In genomic region chr5:65069872-65070271, GRCm38 (mm10) we compare ENCODE assay signal across 25 mouse cellular contexts. TPM values are rescaled to one million over a fixed set of nuclear protein-coding genes. Genes with fewer than 3 reads are reported as not detected.
DNase-seq lines count a peak whose midpoint lies in the region; ATAC-seq and TF ChIP-seq lines count a peak whose summit lies in the region.
"Had no signal": no experiment of that assay in that cellular context is flagged by ENCODE, and none has a peak within 500 bp of the region (broad histone marks: within the 10 kb centered on the region; RNA-seq: fewer than 3 reads in every experiment).

No protein-coding gene starts in this region.

- in situ Hi-C loops in ES-E14 (cut with MboI; ENCODE audit: low sequenced_read_pairs in 2 of 2, unreplicated experiment in 2 of 2): no loop called here

- 59% methylated on average over 11 of the region's 11 CpGs for WGBS in hindbrain, embryonic 16.5 days
- 74% methylated on average over 11 of the region's 11 CpGs for WGBS in hindbrain, embryonic 11.5 days
- WGBS in limb, embryonic 12.5 days: 23% methylated on average over 11 of the region's 11 CpGs
- 54% methylated on average over 11 of the region's 11 CpGs for WGBS in neural tube, embryonic 15.5 days
- WGBS in cerebellum, adult 2 months: 91% methylated on average over 11 of the region's 11 CpGs
- 71% methylated on average over 11 of the region's 11 CpGs for WGBS in liver, embryonic 11.5 days

- TF ChIP-seq POLR2A in cerebellum, adult 2 months (IDR thresholded peaks at IDR 0.05; ENCODE audit: borderline replicate concordance, insufficient read depth, low read length): no peak

- H3K36me3 ChIP-seq in hindbrain, embryonic 16.5 days (ENCODE audit: control insufficient read depth, insufficient read depth, low read length): no peaks in the 10 kb centered on the region
- no peaks in the 10 kb centered on the region for H3K36me3 ChIP-seq in hindbrain, embryonic 11.5 days (ENCODE audit: control insufficient read depth, insufficient read depth, low read length)
- H3K36me3 ChIP-seq in ES-E14 (ENCODE audit: control insufficient read depth, insufficient read depth, low read length, poor library complexity, severe bottlenecking): no peaks in the 10 kb centered on the region
- H3K36me3 ChIP-seq in limb, embryonic 12.5 days: no peaks in the 10 kb centered on the region
- no peaks in the 10 kb centered on the region for H3K36me3 ChIP-seq in neural tube, embryonic 15.5 days
- no peaks in the 10 kb centered on the region for H3K36me3 ChIP-seq in liver, embryonic 11.5 days (ENCODE audit: control insufficient read depth, insufficient read depth, low read length)
- H3K36me3 ChIP-seq: embryonic facial prominence, embryonic 10.5 days; heart, embryonic 13.5 days; midbrain, embryonic 12.5 days had no signal

- no peak for DNase-seq in hindbrain, embryonic 11.5 days (ENCODE audit: low spot score)
- no peak for DNase-seq in ES-E14 (ENCODE audit: low read depth, low spot score)
- DNase-seq in cerebellum, adult 2 months: no peak
- no peak for DNase-seq in liver, embryonic 11.5 days (ENCODE audit: low spot score)
- DNase-seq: adrenal gland, postnatal 25 days; cerebellum, adult 11 months; cerebellum, postnatal 10 days; forebrain, postnatal 0 days; gastrocnemius, postnatal 14 days; heart, adult 2 months; heart, postnatal 14 days; kidney, adult 11 months; layer of hippocampus, adult 9-11 months; liver, postnatal 0 days had no signal

- no peak for ATAC-seq in hindbrain, embryonic 16.5 days
- ATAC-seq in hindbrain, embryonic 11.5 days (ENCODE audit: low FRiP score): no peak
- no peak for ATAC-seq in limb, embryonic 12.5 days (ENCODE audit: insufficient number of reproducible peaks, insufficient read depth, low FRiP score, low TSS enrichment, low read depth)
- ATAC-seq in neural tube, embryonic 15.5 days (ENCODE audit: low FRiP score): peak; percentile 57; the same call in 1 of the 2 replicates
- no peak for ATAC-seq in liver, embryonic 11.5 days (replicated peaks; ENCODE audit: low FRiP score)
- ATAC-seq: forebrain, postnatal 0 days; liver, postnatal 0 days; lung, postnatal 0 days had no signal

- no peak overlapping the region for H3K4me3 ChIP-seq in hindbrain, embryonic 16.5 days (ENCODE audit: low read length)
- no peak overlapping the region for H3K4me3 ChIP-seq in hindbrain, embryonic 11.5 days (ENCODE audit: low read depth, low read length)
- H3K4me3 ChIP-seq in ES-E14 (ENCODE audit: insufficient read depth in 1 of 2, low read depth in 1 of 2, low read length in 2 of 2, poor library complexity in 1 of 2, severe bottlenecking in 1 of 2): peak overlapping the region in 1 of 2 experiments; percentile 58; a peak in 2 of 4 replicates
- H3K4me3 ChIP-seq in limb, embryonic 12.5 days (replicated peaks): no peak overlapping the region
- no peak overlapping the region for H3K4me3 ChIP-seq in neural tube, embryonic 15.5 days (replicated peaks)
- no peak overlapping the region for H3K4me3 ChIP-seq in cerebellum, adult 2 months (replicated peaks; ENCODE audit: insufficient read depth, low read depth, low read length)
- no peak overlapping the region for H3K4me3 ChIP-seq in liver, embryonic 11.5 days (ENCODE audit: low read depth, low read length)
- H3K4me3 ChIP-seq: embryonic facial prominence, embryonic 10.5 days; heart, adult 2 months; heart, embryonic 13.5 days; midbrain, embryonic 12.5 days had no signal

- H3K27ac ChIP-seq in hindbrain, embryonic 16.5 days (ENCODE audit: low read depth, low read length): peak overlapping the region; percentile 17; the same call in 1 of the 2 replicates
- H3K27ac ChIP-seq in hindbrain, embryonic 11.5 days (ENCODE audit: low read depth, low read length): no peak overlapping the region
- H3K27ac ChIP-seq in ES-E14 (ENCODE audit: insufficient read depth, low read depth, low read length, poor library complexity, severe bottlenecking): no peak overlapping the region
- H3K27ac ChIP-seq in limb, embryonic 12.5 days: peak overlapping the region; percentile 50; the same call in 1 of the 2 replicates
- H3K27ac ChIP-seq in neural tube, embryonic 15.5 days (replicated peaks): peak overlapping the region; percentile 63
- no peak overlapping the region for H3K27ac ChIP-seq in cerebellum, adult 2 months (ENCODE audit: insufficient read depth, low read length)
- H3K27ac ChIP-seq in liver, embryonic 11.5 days (ENCODE audit: low read depth, low read length): no peak overlapping the region
- H3K27ac ChIP-seq: embryonic facial prominence, embryonic 10.5 days; heart, adult 2 months; heart, embryonic 13.5 days; kidney, postnatal 0 days; macrophage; midbrain, embryonic 12.5 days had no signal

- H3K4me2 ChIP-seq in hindbrain, embryonic 16.5 days (ENCODE audit: low read length): no peak overlapping the region
- H3K4me2 ChIP-seq in hindbrain, embryonic 11.5 days (replicated peaks; ENCODE audit: low read depth, low read length): no peak overlapping the region
- H3K4me2 ChIP-seq in limb, embryonic 12.5 days: peak overlapping the region; percentile 33
- H3K4me2 ChIP-seq in neural tube, embryonic 15.5 days: no peak overlapping the region
- no peak overlapping the region for H3K4me2 ChIP-seq in liver, embryonic 11.5 days
- H3K4me2 ChIP-seq: heart, embryonic 13.5 days; midbrain, embryonic 12.5 days had no signal

- no peak for TF ChIP-seq CTCF in cerebellum, adult 2 months (IDR thresholded peaks at IDR 0.05; ENCODE audit: borderline replicate concordance, insufficient read depth, low read depth, low read length)

- H3K4me1 ChIP-seq in hindbrain, embryonic 16.5 days (ENCODE audit: control insufficient read depth, insufficient read depth, low read depth, low read length): no peaks in the 10 kb centered on the region
- no peaks in the 10 kb centered on the region for H3K4me1 ChIP-seq in hindbrain, embryonic 11.5 days (replicated peaks; ENCODE audit: control insufficient read depth, insufficient read depth, low read length)
- H3K4me1 ChIP-seq in ES-E14 (ENCODE audit: control insufficient read depth in 2 of 2, insufficient read depth in 2 of 2, low read length in 2 of 2, poor library complexity in 1 of 2): peaks cover 0 to 2% of the 10 kb centered on the region in 2 experiments; a peak in 1 of 4 replicates
- peaks cover 29% of the 10 kb centered on the region for H3K4me1 ChIP-seq in limb, embryonic 12.5 days (replicated peaks)
- H3K4me1 ChIP-seq in neural tube, embryonic 15.5 days: peaks cover 11% of the 10 kb centered on the region; the same call in 1 of the 2 replicates
- no peaks in the 10 kb centered on the region; the same call in 1 of the 2 replicates for H3K4me1 ChIP-seq in cerebellum, adult 2 months (ENCODE audit: control insufficient read depth, insufficient read depth, low read length)
- H3K4me1 ChIP-seq in liver, embryonic 11.5 days (replicated peaks; ENCODE audit: control insufficient read depth, insufficient read depth, low read length): no peaks in the 10 kb centered on the region
- H3K4me1 ChIP-seq: heart, embryonic 13.5 days; midbrain, embryonic 12.5 days had no signal

- no peaks in the 10 kb centered on the region for H3K27me3 ChIP-seq in hindbrain, embryonic 16.5 days (replicated peaks; ENCODE audit: control insufficient read depth, insufficient read depth, low read length)
- no peaks in the 10 kb centered on the region for H3K27me3 ChIP-seq in hindbrain, embryonic 11.5 days (ENCODE audit: control insufficient read depth, insufficient read depth, low read length)
- H3K27me3 ChIP-seq in limb, embryonic 12.5 days: no peaks in the 10 kb centered on the region
- no peaks in the 10 kb centered on the region for H3K27me3 ChIP-seq in neural tube, embryonic 15.5 days (replicated peaks)
- no peaks in the 10 kb centered on the region for H3K27me3 ChIP-seq in cerebellum, adult 2 months (ENCODE audit: control insufficient read depth, insufficient read depth, low read length)
- H3K27me3 ChIP-seq in liver, embryonic 11.5 days (replicated peaks; ENCODE audit: control insufficient read depth, insufficient read depth, low read length): no peaks in the 10 kb centered on the region
- H3K27me3 ChIP-seq: heart, embryonic 13.5 days; midbrain, embryonic 12.5 days had no signal

- no peaks in the 10 kb centered on the region for H3K9me3 ChIP-seq in hindbrain, embryonic 16.5 days (ENCODE audit: control insufficient read depth, low read length)
- no peaks in the 10 kb centered on the region for H3K9me3 ChIP-seq in hindbrain, embryonic 11.5 days (ENCODE audit: control insufficient read depth, low read length)
- no peaks in the 10 kb centered on the region for H3K9me3 ChIP-seq in ES-E14 (ENCODE audit: control insufficient read depth, insufficient read depth, low read depth, low read length)
- H3K9me3 ChIP-seq in limb, embryonic 12.5 days: no peaks in the 10 kb centered on the region
- H3K9me3 ChIP-seq in neural tube, embryonic 15.5 days (replicated peaks): no peaks in the 10 kb centered on the region
- no peaks in the 10 kb centered on the region for H3K9me3 ChIP-seq in liver, embryonic 11.5 days (ENCODE audit: control insufficient read depth, low read length)
- H3K9me3 ChIP-seq: embryonic facial prominence, embryonic 10.5 days; heart, embryonic 13.5 days; midbrain, embryonic 12.5 days had no signal

- no peak overlapping the region for H3K9ac ChIP-seq in hindbrain, embryonic 16.5 days (ENCODE audit: low read depth, low read length)
- H3K9ac ChIP-seq in hindbrain, embryonic 11.5 days (ENCODE audit: low read depth, low read length): no peak overlapping the region
- H3K9ac ChIP-seq in ES-E14 (ENCODE audit: insufficient read depth, low read depth, low read length, poor library complexity, severe bottlenecking): peak overlapping the region; percentile 17
- H3K9ac ChIP-seq in limb, embryonic 12.5 days (replicated peaks): no peak overlapping the region
- no peak overlapping the region for H3K9ac ChIP-seq in neural tube, embryonic 15.5 days (replicated peaks)
- H3K9ac ChIP-seq in liver, embryonic 11.5 days (ENCODE audit: low read depth, low read length): no peak overlapping the region
- H3K9ac ChIP-seq: forebrain, postnatal 0 days; heart, embryonic 13.5 days; liver, postnatal 0 days; midbrain, embryonic 12.5 days had no signal

RNA-seq across cellular contexts. Expression of gene Tmem156, which starts 22.1 kb away (rescaled TPM):
- 0.16 TPM in 1 of 2 replicates, not detected in the other for polyA plus RNA-seq in hindbrain, embryonic 16.5 days (2015; fragmentation: Nextera tagmentation; extraction: Ambion mirVana)
- 0.10 and 0.22 TPM in 2 replicates for polyA plus RNA-seq in hindbrain, embryonic 11.5 days (2014; fragmentation: Nextera tagmentation; extraction: Ambion mirVana)
- 0.40 TPM in 1 of 2 replicates, not detected in the other for total RNA-seq in ES-E14 (2012; rRNA removed)
- polyA plus RNA-seq in limb, embryonic 12.5 days (2016; fragmentation: Nextera tagmentation; extraction: Ambion mirVana): 0.15 TPM in 1 of 2 replicates, not detected in the other
- polyA plus RNA-seq in neural tube, embryonic 15.5 days (2015; fragmentation: Nextera tagmentation; extraction: Ambion mirVana): 0.68 TPM in 1 of 2 replicates, not detected in the other
- polyA plus RNA-seq in cerebellum, adult 2 months (2012; rRNA removed): 0.08 and 0.16 TPM in 2 replicates
- polyA plus RNA-seq in liver, embryonic 11.5 days (2014; fragmentation: Nextera tagmentation; extraction: Ambion mirVana): 0.42 and 0.55 TPM in 2 replicates
- total RNA-seq: gastrocnemius, postnatal 14 days had no signal
- polyA plus RNA-seq: C2C12; heart, adult 2 months; heart, embryonic 13.5 days; liver, adult 2 months had no signal

RNA-seq across cellular contexts. Expression of gene Klhl5, which starts 37.5 kb away (rescaled TPM):
- 48.7 and 52.4 TPM in 2 replicates for polyA plus RNA-seq in hindbrain, embryonic 16.5 days (2015; fragmentation: Nextera tagmentation; extraction: Ambion mirVana)
- 25.3 and 26.0 TPM in 2 replicates for polyA plus RNA-seq in hindbrain, embryonic 11.5 days (2014; fragmentation: Nextera tagmentation; extraction: Ambion mirVana)
- 5.0 and 5.2 TPM in 2 replicates for total RNA-seq in ES-E14 (2012; rRNA removed)
- polyA plus RNA-seq in limb, embryonic 12.5 days (2016; fragmentation: Nextera tagmentation; extraction: Ambion mirVana): 24.5 and 24.8 TPM in 2 replicates
- polyA plus RNA-seq in neural tube, embryonic 15.5 days (2015; fragmentation: Nextera tagmentation; extraction: Ambion mirVana): 50.2 and 52.0 TPM in 2 replicates
- 33.6 and 36.0 TPM in 2 replicates for polyA plus RNA-seq in cerebellum, adult 2 months (2012; rRNA removed)
- polyA plus RNA-seq in liver, embryonic 11.5 days (2014; fragmentation: Nextera tagmentation; extraction: Ambion mirVana): 10.0 and 10.7 TPM in 2 replicates

Comparison
In these comparisons a context has a peak if more than half of its experiments do, and no peak if none do; other contexts are left out.
1. H3K27ac ChIP-seq: peak in hindbrain, embryonic 16.5 days (single experiment), limb, embryonic 12.5 days (single experiment) and neural tube, embryonic 15.5 days (single experiment); none in hindbrain, embryonic 11.5 days (single experiment), ES-E14 (single experiment), cerebellum, adult 2 months (single experiment) and liver, embryonic 11.5 days (single experiment).